Mouse (Mus musculus) erythroblast, embryonic 14.5 days (primary cell): ENCODE results near the gene D330020A13Rik.
"Not testable (repeated sequence)": the region's sequence is repeated elsewhere in the genome, so short reads cannot be mapped to it uniquely, and the experiment has no call there.

Source experiments
- GATA1 ChIP-seq: IDR thresholded peaks from 2 replicates; pipeline ENCODE4 v1.6.1; 2012; ENCODE audit warnings: low read length, inconsistent platforms, mixed read lengths
- TAL1 ChIP-seq: IDR thresholded peaks from 3 replicates; pipeline ENCODE4 v1.6.1; 2012; ENCODE audit warnings: low read length, inconsistent platforms, mixed read lengths

DNA sequence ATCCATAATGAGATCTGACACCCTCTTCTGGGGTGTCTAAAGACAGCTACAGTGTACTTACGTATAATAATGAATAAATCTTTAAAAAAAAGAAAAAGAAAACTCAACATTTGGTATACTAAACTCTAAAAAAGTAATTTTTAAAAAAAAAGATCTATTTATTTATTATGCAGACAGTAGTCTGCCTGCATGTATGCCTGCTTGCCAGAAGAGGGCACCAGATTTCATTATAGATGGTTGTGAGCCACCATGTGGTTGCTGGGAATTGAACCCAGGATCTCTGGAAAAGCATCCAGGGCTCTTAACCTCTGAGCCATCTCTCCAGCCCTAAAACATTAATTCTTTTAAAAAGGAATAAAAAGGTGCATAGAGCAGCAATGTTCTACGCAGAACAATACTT lies 2.4 kb downstream of the D330020A13Rik start:
- TF ChIP-seq TAL1, GATA1: not testable (repeated sequence)
